Mouse (Mus musculus): ENCODE results near the gene Mmab.

DNA sequence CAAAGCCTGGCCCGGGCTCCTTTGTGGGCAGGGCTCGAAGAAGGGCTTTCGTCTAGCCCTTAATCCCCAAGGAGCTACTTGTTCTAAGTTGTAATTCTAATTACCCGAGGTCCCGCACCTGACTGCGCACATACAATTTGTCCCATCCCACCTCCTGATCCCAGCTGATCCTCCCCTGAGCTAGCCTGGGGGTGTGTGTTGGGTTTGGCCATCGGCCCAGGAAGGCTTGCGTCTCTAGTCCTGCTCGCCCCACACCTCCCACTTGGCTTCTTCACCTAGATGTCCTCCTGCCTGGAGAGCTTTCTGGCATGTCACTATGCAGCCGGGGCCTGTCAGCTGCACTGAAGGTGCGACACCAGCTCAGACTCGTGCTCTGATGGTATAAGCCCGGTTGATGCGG lies 8.3 kb downstream of the Mmab start:
- no peak for TF ChIP-seq POLR2A (IDR thresholded peaks at IDR 0.05; ENCODE audit: borderline replicate concordance, low read depth, low read length)
- TF ChIP-seq CTCF (IDR thresholded peaks at IDR 0.05; ENCODE audit: low read depth, low read length): no peak

Measured in bone marrow macrophage, adult 2 months (primary cell).